Mouse (Mus musculus) embryonic facial prominence, embryonic 14.5 days (tissue): ENCODE data around the gene 1500015O10Rik. TPM values are rescaled to one million over a fixed set of nuclear protein-coding genes. Genes with fewer than 3 reads are reported as not detected.

Experiments used
- ATAC-seq: fragments of 200-750 bp; cut with Nextera tagmentation; 2 replicates; pipeline ENCODE4 v1.8.0; 2017; ENCODE audit warnings: low read depth, moderate number of reproducible peaks, moderate TSS enrichment
- DNase-seq: peaks from one replicate; pipeline ENCODE4 v3.0.0-alpha.2; 2015; ENCODE audit warnings: low spot score
- H3K27ac ChIP-seq: fragments of 300-500 bp; sonication (generic); replicated peaks from 2 replicates; pipeline ENCODE4 v1.5.1; 2014; ENCODE audit warnings: low read depth, mild to moderate bottlenecking, low read length, moderate library complexity
- H3K27me3 ChIP-seq: fragments of 300-500 bp; sonication (generic); replicated peaks from 2 replicates; pipeline ENCODE4 v1.6.1; 2014; ENCODE audit warnings: low read length; ENCODE audit not compliant: control insufficient read depth, insufficient read depth
- H3K36me3 ChIP-seq: fragments of 300-500 bp; sonication (generic); 2 replicates; pipeline ENCODE4 v1.6.1; 2014; ENCODE audit warnings: low read length, mixed read lengths; ENCODE audit not compliant: control insufficient read depth, insufficient read depth
- H3K4me1 ChIP-seq: fragments of 300-500 bp; sonication (generic); 2 replicates; pipeline ENCODE4 v1.6.1; 2014; ENCODE audit warnings: antibody characterized with exemption, low read length; ENCODE audit not compliant: control insufficient read depth, insufficient read depth
- H3K4me2 ChIP-seq: fragments of 300-500 bp; sonication (generic); 2 replicates; pipeline ENCODE4 v1.6.1; 2014; ENCODE audit warnings: low read depth, mild to moderate bottlenecking, low read length, moderate library complexity, mixed read lengths
- H3K4me3 ChIP-seq: fragments of 300-500 bp; sonication (generic); 2 replicates; pipeline ENCODE4 v1.5.1; 2014; ENCODE audit warnings: low read depth, mild to moderate bottlenecking, low read length
- H3K9ac ChIP-seq: fragments of 300-500 bp; sonication (generic); 2 replicates; pipeline ENCODE4 v1.6.1; 2014; ENCODE audit warnings: low read depth, mild to moderate bottlenecking, low read length, moderate library complexity, mixed read lengths
- H3K9me3 ChIP-seq: fragments of 300-500 bp; sonication (generic); 2 replicates; pipeline ENCODE4 v1.6.1; 2016; ENCODE audit warnings: low read length; ENCODE audit not compliant: control insufficient read depth
- WGBS: fragments of 180-500 bp; shearing (Covaris S2); extraction: QIAGEN DNeasy Blood & Tissue Kit; methylation state at CpG from one replicate; pipeline ENCODE4 v1.1.7; 2014; 5-methylcytosine and 5-hydroxymethylcytosine counted together
- polyA plus RNA-seq: library from polyadenylated mRNA; unstranded; fragments of >200 nt; fragmentation: Nextera tagmentation; extraction: Ambion mirVana; gene quantifications from 2 replicates; pipeline ENCODE4 v1.2.1, GENCODE M21; 2014

1500015O10Rik gene
- polyA plus RNA-seq, 1 experiment from 2014 or later, result 107 TPM

- H3K27ac ChIP-seq, result no peak overlapping the region
- no peak overlapping the region for H3K9ac ChIP-seq
- H3K4me2 ChIP-seq, result no peak overlapping the region
- H3K27me3 ChIP-seq, result no peaks in the 10 kb centered on the region
- no peak for ATAC-seq
- no peaks in the 10 kb centered on the region for H3K9me3 ChIP-seq
- H3K4me1 ChIP-seq, result no peaks in the 10 kb centered on the region
- WGBS, result 60% methylated on average over 1 of the region's 1 CpGs
- H3K4me3 ChIP-seq, result no peak overlapping the region
- no peaks in the 10 kb centered on the region for H3K36me3 ChIP-seq
- no peak for DNase-seq
Measured at GRCm38 (mm10) chr1:43722459-43722858, 7.9 kb upstream of the 1500015O10Rik start.

GRCm38 (mm10) chr1:43732100-43732499, 1.7 kb downstream of the 1500015O10Rik start:
- H3K27me3 ChIP-seq, result no peaks in the 10 kb centered on the region
- no peak for DNase-seq
- no peak overlapping the region for H3K4me3 ChIP-seq
- no peak overlapping the region for H3K4me2 ChIP-seq
- H3K27ac ChIP-seq, result no peak overlapping the region; the same call in 1 of the 2 replicates
- H3K4me1 ChIP-seq, result peaks cover 4% of the 10 kb centered on the region
- H3K36me3 ChIP-seq, result no peaks in the 10 kb centered on the region
- WGBS, result 85% methylated on average over 4 of the region's 4 CpGs
- no peak overlapping the region for H3K9ac ChIP-seq
- no peak for ATAC-seq
- no peaks in the 10 kb centered on the region for H3K9me3 ChIP-seq

GRCm38 (mm10) chr1:43732657-43733056, 2.3 kb downstream of the 1500015O10Rik start:
- DNase-seq (peak; percentile 76), ATAC-seq (no peak)
- Histone ChIP-seq H3K4me1 (peaks cover 4% of the 10 kb centered on the region), H3K9me3 (no peaks in the 10 kb centered on the region), H3K27ac (no peak overlapping the region; the same call in 1 of the 2 replicates), H3K36me3 (no peaks in the 10 kb centered on the region), H3K9ac (no peak overlapping the region), H3K4me3 (no peak overlapping the region), H3K27me3 (no peaks in the 10 kb centered on the region), H3K4me2 (no peak overlapping the region)
- WGBS, result 59% methylated on average over 1 of the region's 1 CpGs

GRCm38 (mm10) chr1:43737812-43738518, 7.6 kb downstream of the 1500015O10Rik start:
- Histone ChIP-seq H3K9me3 (no peaks in the 10 kb centered on the region), H3K4me1 (no peaks in the 10 kb centered on the region), H3K4me2 (no peak overlapping the region), H3K36me3 (no peaks in the 10 kb centered on the region), H3K4me3 (no peak overlapping the region), H3K27me3 (no peaks in the 10 kb centered on the region), H3K9ac (no peak overlapping the region), H3K27ac (no peak overlapping the region)
- WGBS, result 58% methylated on average over 7 of the region's 7 CpGs
- ATAC-seq, result peak; percentile 68; the same call in 1 of the 2 replicates
- peak; percentile 64 for DNase-seq

- Histone ChIP-seq H3K36me3 (no peaks in the 10 kb centered on the region), H3K27me3 (no peaks in the 10 kb centered on the region), H3K9me3 (no peaks in the 10 kb centered on the region), H3K27ac (no peak overlapping the region), H3K9ac (no peak overlapping the region), H3K4me2 (no peak overlapping the region), H3K4me1 (no peaks in the 10 kb centered on the region), H3K4me3 (no peak overlapping the region)
- 85% methylated on average over 10 of the region's 10 CpGs for WGBS
- ATAC-seq (no peak), DNase-seq (no peak)
Measured at GRCm38 (mm10) chr1:43738519-43738894, 8.1 kb downstream of the 1500015O10Rik start.

- H3K27ac ChIP-seq, result no peak overlapping the region
- no peak overlapping the region for H3K4me3 ChIP-seq
- no peak overlapping the region for H3K9ac ChIP-seq
- H3K4me1 ChIP-seq, result no peaks in the 10 kb centered on the region
- no peaks in the 10 kb centered on the region for H3K27me3 ChIP-seq
- peaks cover 43% of the 10 kb centered on the region for H3K36me3 ChIP-seq
- DNase-seq, result no peak
- ATAC-seq, result peak; percentile 26; the same call in 1 of the 2 replicates
- WGBS, result 86% methylated on average over 8 of the region's 8 CpGs
- H3K9me3 ChIP-seq, result no peaks in the 10 kb centered on the region
- H3K4me2 ChIP-seq, result no peak overlapping the region
Measured at GRCm38 (mm10) chr1:43754448-43755312, 24.3 kb downstream of the 1500015O10Rik start.

GRCm38 (mm10) chr1:43760085-43760484, 29.7 kb downstream of the 1500015O10Rik start:
- Histone ChIP-seq H3K4me3 (no peak overlapping the region), H3K4me2 (no peak overlapping the region), H3K9ac (no peak overlapping the region), H3K27ac (no peak overlapping the region), H3K27me3 (no peaks in the 10 kb centered on the region), H3K9me3 (no peaks in the 10 kb centered on the region), H3K36me3 (peaks cover 39% of the 10 kb centered on the region), H3K4me1 (no peaks in the 10 kb centered on the region)
- DNase-seq, result peak; percentile 16
- no peak for ATAC-seq

GRCm38 (mm10) chr1:43764481-43764880, 34.1 kb downstream of the 1500015O10Rik start:
- Histone ChIP-seq H3K9ac (no peak overlapping the region), H3K9me3 (no peaks in the 10 kb centered on the region), H3K4me2 (no peak overlapping the region), H3K27ac (no peak overlapping the region), H3K27me3 (no peaks in the 10 kb centered on the region), H3K4me3 (no peak overlapping the region), H3K36me3 (peaks cover 31% of the 10 kb centered on the region; the same call in 1 of the 2 replicates), H3K4me1 (no peaks in the 10 kb centered on the region)
- WGBS, result 85% methylated on average over 2 of the region's 2 CpGs
- ATAC-seq, result no peak
- no peak for DNase-seq
